Comparison of ENCODE assay signal across 14 mouse cellular contexts in the genomic region with DNA sequence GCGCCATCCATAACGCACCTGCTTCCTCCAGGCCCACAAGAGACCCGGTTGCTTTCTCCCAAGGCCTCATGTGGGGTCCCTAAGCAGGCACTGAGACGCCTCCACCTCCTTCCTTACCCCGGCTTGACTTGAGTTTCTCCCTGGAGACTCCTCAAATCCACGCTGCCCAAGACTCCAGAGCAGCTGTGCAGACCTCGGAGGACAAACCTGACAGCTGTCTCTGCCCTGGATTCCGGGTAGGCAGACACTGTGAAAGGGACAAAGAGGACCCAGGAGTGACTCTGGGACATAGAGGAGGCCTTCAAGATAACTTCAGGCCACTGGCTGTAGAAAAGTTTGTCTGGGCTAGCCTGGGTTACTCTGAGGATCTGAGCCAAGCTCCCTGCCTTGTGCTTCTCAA. TPM values are rescaled to one million over a fixed set of nuclear protein-coding genes. Genes with fewer than 3 reads are reported as not detected.
"Had no signal": no experiment of that assay in that cellular context is flagged by ENCODE, and none has a peak within 500 bp of the region (broad histone marks: within the 10 kb centered on the region; RNA-seq: fewer than 3 reads in every experiment).

No protein-coding gene starts in this region.

- H3K27me3 ChIP-seq: liver, embryonic 12.5 days; neural tube, embryonic 12.5 days had no signal

- DNase-seq: kidney, adult 2 months; kidney, postnatal 14 days; lung, embryonic 14.5 days; lung, postnatal 10 days; lung, postnatal 4 days; midbrain, embryonic 14.5 days; thymus, adult 18-20 months; thymus, postnatal 14 days had no signal

- H3K9ac ChIP-seq: liver, embryonic 12.5 days; lung, embryonic 14.5 days; neural tube, embryonic 12.5 days had no signal

- H3K9me3 ChIP-seq: liver, embryonic 12.5 days; midbrain, embryonic 10.5 days; neural tube, embryonic 12.5 days had no signal

- H3K27ac ChIP-seq: left cerebral cortex, adult 2 months; liver, embryonic 12.5 days; neural tube, embryonic 12.5 days had no signal

- H3K4me2 ChIP-seq: liver, embryonic 12.5 days; lung, embryonic 14.5 days; neural tube, embryonic 12.5 days had no signal

- H3K4me3 ChIP-seq: left cerebral cortex, adult 2 months; liver, embryonic 12.5 days; midbrain, embryonic 10.5 days; neural tube, embryonic 12.5 days had no signal

- ATAC-seq: liver, embryonic 12.5 days had no signal

- H3K36me3 ChIP-seq: liver, embryonic 12.5 days; midbrain, embryonic 10.5 days; neural tube, embryonic 12.5 days had no signal

RNA-seq across cellular contexts. Expression of gene Cyp46a1, which starts 40.5 kb away (rescaled TPM):
- total RNA-seq: megakaryocyte, adult 5-6 weeks; neutrophil, adult 5-6 weeks had no signal
